Comparison of ENCODE assay signal across 8 mouse cellular contexts in the genomic region with DNA sequence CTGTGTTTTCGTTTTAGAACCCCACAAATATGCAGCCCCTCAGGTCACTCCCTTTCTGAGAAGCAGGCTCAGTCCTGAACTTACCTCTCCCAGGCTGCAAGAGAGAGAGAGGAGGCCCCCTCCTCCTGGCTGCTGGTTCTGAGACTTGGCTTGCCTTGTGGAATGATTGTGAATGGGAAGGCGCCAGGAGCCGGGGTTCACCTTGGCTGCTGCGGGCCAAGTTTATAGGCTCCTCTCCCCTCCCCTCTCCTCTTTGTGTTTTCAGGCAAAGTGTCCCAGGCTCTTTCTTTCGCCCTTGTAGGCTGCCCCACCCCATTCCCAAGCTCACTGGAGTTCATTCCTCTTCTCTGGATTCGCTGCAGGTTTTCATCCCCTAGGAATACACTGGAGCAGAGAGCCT. TPM values are rescaled to one million over a fixed set of nuclear protein-coding genes. Genes with fewer than 3 reads are reported as not detected.
DNase-seq lines count a peak whose midpoint lies in the region; ATAC-seq and TF ChIP-seq lines count a peak whose summit lies in the region.

No protein-coding gene starts in this region.

- H3K27me3 ChIP-seq in hindbrain, embryonic 10.5 days (ENCODE audit: insufficient read depth, poor library complexity, severe bottlenecking): peaks cover 51% of the 10 kb centered on the region
- H3K27me3 ChIP-seq in midbrain, embryonic 12.5 days: peaks cover 22% of the 10 kb centered on the region; the same call in 1 of the 2 replicates

- DNase-seq in kidney, postnatal 14 days: peak; percentile 44
- no peak for DNase-seq in kidney, adult 18-20 months
- DNase-seq in hindbrain, embryonic 10.5 days (ENCODE audit: low spot score): peak; percentile 27
- no peak for DNase-seq in cerebellum, postnatal 25 days
- no peak for DNase-seq in gastrocnemius, postnatal 10 days
- DNase-seq in urinary bladder, postnatal 4 days (ENCODE audit: low spot score in 2 of 2): no peak

- H3K9me3 ChIP-seq in hindbrain, embryonic 10.5 days: no peaks in the 10 kb centered on the region
- H3K9me3 ChIP-seq in midbrain, embryonic 12.5 days: no peaks in the 10 kb centered on the region

- no peak for TF ChIP-seq CTCF in cortical plate, adult 2 months (IDR thresholded peaks at IDR 0.05; ENCODE audit: extremely low read depth, insufficient read depth, low read length)

- no peak for TF ChIP-seq POLR2A in cortical plate, adult 2 months (IDR thresholded peaks at IDR 0.05; ENCODE audit: extremely low read depth, insufficient read depth, low read length)

- H3K4me3 ChIP-seq in cortical plate, adult 2 months (ENCODE audit: insufficient read depth, low read length): peak overlapping the region; percentile 69
- H3K4me3 ChIP-seq in hindbrain, embryonic 10.5 days: peak overlapping the region; percentile 73
- H3K4me3 ChIP-seq in midbrain, embryonic 12.5 days: peak overlapping the region; percentile 63

- H3K27ac ChIP-seq in cortical plate, adult 2 months (ENCODE audit: insufficient read depth, low read length): no peak overlapping the region
- peak overlapping the region; percentile 89 for H3K27ac ChIP-seq in hindbrain, embryonic 10.5 days
- H3K27ac ChIP-seq in midbrain, embryonic 12.5 days (replicated peaks): no peak overlapping the region; the same call in 1 of the 2 replicates

- H3K9ac ChIP-seq in midbrain, embryonic 12.5 days (replicated peaks): peak overlapping the region; percentile 83

- H3K36me3 ChIP-seq in hindbrain, embryonic 10.5 days: no peaks in the 10 kb centered on the region
- no peaks in the 10 kb centered on the region for H3K36me3 ChIP-seq in midbrain, embryonic 12.5 days

- WGBS in hindbrain, embryonic 10.5 days: 4% methylated on average over 6 of the region's 6 CpGs
- 4% methylated on average over 6 of the region's 6 CpGs for WGBS in midbrain, embryonic 12.5 days

- no peaks in the 10 kb centered on the region for H3K4me1 ChIP-seq in cortical plate, adult 2 months (ENCODE audit: control insufficient read depth, insufficient read depth, low read length)
- H3K4me1 ChIP-seq in hindbrain, embryonic 10.5 days (replicated peaks): peaks cover 26% of the 10 kb centered on the region
- peaks cover 21% of the 10 kb centered on the region for H3K4me1 ChIP-seq in midbrain, embryonic 12.5 days

- no peak for ATAC-seq in midbrain, embryonic 12.5 days (ENCODE audit: low FRiP score, low read depth)

- H3K4me2 ChIP-seq in midbrain, embryonic 12.5 days (replicated peaks): peak overlapping the region; percentile 96

RNA-seq across cellular contexts. Expression of gene Asap3, which starts 0.8 kb away (rescaled TPM):
- polyA plus RNA-seq in cortical plate, adult 2 months (2012; rRNA removed): 2.9 and 3.2 TPM in 2 replicates
- polyA plus RNA-seq in hindbrain, embryonic 10.5 days (2016; fragmentation: Nextera tagmentation; extraction: Ambion mirVana): 5.2 and 6.5 TPM in 2 replicates
- polyA plus RNA-seq in midbrain, embryonic 12.5 days (2016; fragmentation: Nextera tagmentation; extraction: Ambion mirVana): 8.2 and 8.9 TPM in 2 replicates
- total RNA-seq in gastrocnemius, postnatal 10 days (2021): 10 to 100 TPM in 1 of 2 experiments, 1 to 10 TPM in 1; 7.2 to 10.1 TPM

RNA-seq across cellular contexts. Expression of gene E2f2, which starts 34.7 kb away (rescaled TPM):
- polyA plus RNA-seq in cortical plate, adult 2 months (2012; rRNA removed): 0.67 and 0.78 TPM in 2 replicates
- 9.0 and 9.4 TPM in 2 replicates for polyA plus RNA-seq in hindbrain, embryonic 10.5 days (2016; fragmentation: Nextera tagmentation; extraction: Ambion mirVana)
- polyA plus RNA-seq in midbrain, embryonic 12.5 days (2016; fragmentation: Nextera tagmentation; extraction: Ambion mirVana): 10.0 and 10.7 TPM in 2 replicates
- 10 to 100 TPM in 1 of 2 experiments, 1 to 10 TPM in 1; 6.9 to 11.0 TPM for total RNA-seq in gastrocnemius, postnatal 10 days (2021)

RNA-seq across cellular contexts. Expression of gene Tcea3, which starts 40.6 kb away (rescaled TPM):
- 0.53 and 0.92 TPM in 2 replicates for polyA plus RNA-seq in cortical plate, adult 2 months (2012; rRNA removed)
- 1.3 and 2.2 TPM in 2 replicates for polyA plus RNA-seq in hindbrain, embryonic 10.5 days (2016; fragmentation: Nextera tagmentation; extraction: Ambion mirVana)
- polyA plus RNA-seq in midbrain, embryonic 12.5 days (2016; fragmentation: Nextera tagmentation; extraction: Ambion mirVana): 2.3 and 3.5 TPM in 2 replicates
- total RNA-seq in gastrocnemius, postnatal 10 days (2021): 100 to 1,000 TPM; 199 to 247 TPM

Comparison
In these comparisons a context has a peak if more than half of its experiments do, and no peak if none do; other contexts are left out.
1. DNase-seq: peak in kidney, postnatal 14 days (single experiment) and hindbrain, embryonic 10.5 days (single experiment); none in kidney, adult 18-20 months (single experiment), cerebellum, postnatal 25 days (0 of 2), gastrocnemius, postnatal 10 days (single experiment) and urinary bladder, postnatal 4 days (0 of 2).
2. Peak in every context shown above with its lines, with median percentiles within 50 percentile points of each other: H3K4me3 ChIP-seq.